Comparison of ENCODE assay signal across 8 mouse cellular contexts in genomic region chr6:89595018-89595776, GRCm38 (mm10). TPM values are rescaled to one million over a fixed set of nuclear protein-coding genes. Genes with fewer than 3 reads are reported as not detected.
DNase-seq lines count a peak whose midpoint lies in the region; ATAC-seq and TF ChIP-seq lines count a peak whose summit lies in the region.

Gene Chchd6 (minus strand): TSS chr6:89595652.

- H3K4me2 ChIP-seq in forebrain, postnatal 0 days (ENCODE audit: low read depth): peak within 1 kb of the TSS; percentile 76
- H3K4me2 ChIP-seq in lung, embryonic 16.5 days (ENCODE audit: low read depth, low read length): peak within 1 kb of the TSS; percentile 85

- no peaks in the 10 kb centered on the region for H3K36me3 ChIP-seq in G1E (replicated peaks)
- no peaks in the 10 kb centered on the region for H3K36me3 ChIP-seq in forebrain, postnatal 0 days (ENCODE audit: insufficient read depth)
- H3K36me3 ChIP-seq in lung, embryonic 16.5 days (ENCODE audit: control insufficient read depth, insufficient read depth, low read length): no peaks in the 10 kb centered on the region

- peak within 1 kb of the TSS; percentile 74 for H3K4me3 ChIP-seq in G1E (ENCODE audit: low read depth, low read length)
- H3K4me3 ChIP-seq in forebrain, postnatal 0 days (ENCODE audit: low read depth, low read length): peak within 1 kb of the TSS; percentile 67
- peak within 1 kb of the TSS; percentile 78 for H3K4me3 ChIP-seq in lung, embryonic 16.5 days (ENCODE audit: low read length)

- H3K27me3 ChIP-seq in G1E (ENCODE audit: insufficient read depth, low read length): no peaks in the 10 kb centered on the region
- H3K27me3 ChIP-seq in forebrain, postnatal 0 days (ENCODE audit: insufficient read depth, low read length): no peaks in the 10 kb centered on the region
- H3K27me3 ChIP-seq in lung, embryonic 16.5 days (ENCODE audit: control insufficient read depth, insufficient read depth, low read depth, low read length): no peaks in the 10 kb centered on the region

- WGBS in forebrain, postnatal 0 days: 2% methylated on average over 55 of the region's 56 CpGs
- 1% methylated on average over 49 of the region's 56 CpGs for WGBS in lung, embryonic 16.5 days

- H3K27ac ChIP-seq in forebrain, postnatal 0 days (ENCODE audit: low read depth, low read length): peak within 1 kb of the TSS; percentile 81; the same call in 1 of the 2 replicates
- H3K27ac ChIP-seq in lung, embryonic 16.5 days (ENCODE audit: low read length): no peak within 1 kb of the TSS

- peak; percentile 92 for ATAC-seq in G1E (ENCODE audit: extremely low read depth, insufficient number of reproducible peaks, low FRiP score, poor library complexity, severe bottlenecking)
- peak; percentile 100 for ATAC-seq in forebrain, postnatal 0 days
- peak; percentile 100 for ATAC-seq in lung, embryonic 16.5 days (ENCODE audit: low read depth)

- TF ChIP-seq CTCF in G1E (IDR thresholded peaks at IDR 0.05; ENCODE audit: low read depth, low read length): no peak
- TF ChIP-seq CTCF in forebrain, postnatal 0 days (IDR thresholded peaks at IDR 0.05; ENCODE audit: low read depth): peak; percentile 14; the same call in 1 of the 2 replicates

- H3K9me3 ChIP-seq in G1E (replicated peaks): peaks cover 4% of the 10 kb centered on the region; the same call in 1 of the 2 replicates
- H3K9me3 ChIP-seq in forebrain, postnatal 0 days (ENCODE audit: low read length): no peaks in the 10 kb centered on the region
- H3K9me3 ChIP-seq in lung, embryonic 16.5 days (ENCODE audit: control insufficient read depth, low read length): 0 out of 2 replicates have a peak, but pooled peaks cover 3% of the 10 kb centered on the region

- H3K4me1 ChIP-seq in G1E (ENCODE audit: insufficient read depth, low read depth, low read length): peaks cover 9% of the 10 kb centered on the region
- H3K4me1 ChIP-seq in forebrain, postnatal 0 days (ENCODE audit: insufficient read depth): peaks cover 20% of the 10 kb centered on the region; the same call in 1 of the 2 replicates
- peaks cover 3% of the 10 kb centered on the region; the same call in 1 of the 2 replicates for H3K4me1 ChIP-seq in lung, embryonic 16.5 days (replicated peaks; ENCODE audit: control insufficient read depth, insufficient read depth, low read length)

- peak within 1 kb of the TSS; percentile 82 for H3K9ac ChIP-seq in forebrain, postnatal 0 days
- H3K9ac ChIP-seq in lung, embryonic 16.5 days (ENCODE audit: low read length): peak within 1 kb of the TSS; percentile 73

- peak; percentile 77 for DNase-seq in G1E (ENCODE audit: low spot score)
- DNase-seq in cerebellum, adult 18-20 months: peak; percentile 96 to 98
- DNase-seq in forebrain, postnatal 0 days: peak; percentile 97
- peak; percentile 95 for DNase-seq in heart, postnatal 4 days
- DNase-seq in layer of hippocampus, adult 9-10 months (ENCODE audit: low spot score): peak; percentile 90
- peak; percentile 89 for DNase-seq in ovary, postnatal 10 days (ENCODE audit: low spot score)
- peak; percentile 83 to 87 for DNase-seq in thymus, postnatal 10 days (ENCODE audit: low spot score in 2 of 2)

RNA-seq across cellular contexts. Expression of gene Chchd6, which starts in this region (rescaled TPM):
- total RNA-seq in G1E (2014; fragmentation: Nextera tagmentation) (7.1 and 9.0 TPM in 2 replicates), G1E (2017) (4.7 and 5.3 TPM in 2 replicates)
- polyA plus RNA-seq in G1E (2012): 13.3 and 15.8 TPM in 2 replicates
- total RNA-seq in forebrain, postnatal 0 days (2014; rRNA removed): 159 and 199 TPM in 2 replicates
- 210 and 211 TPM in 2 replicates for polyA plus RNA-seq in forebrain, postnatal 0 days (2015; fragmentation: Nextera tagmentation; extraction: Ambion mirVana)
- total RNA-seq in heart, postnatal 4 days (2021): 10 to 100 TPM; 18.8 to 19.8 TPM
- polyA plus RNA-seq in lung, embryonic 16.5 days (2015; fragmentation: Nextera tagmentation; extraction: Ambion mirVana): 54.4 and 55.9 TPM in 2 replicates
